Mouse (Mus musculus): ENCODE measurements around the gene Mbd3.

Mbd3 gene

DNA sequence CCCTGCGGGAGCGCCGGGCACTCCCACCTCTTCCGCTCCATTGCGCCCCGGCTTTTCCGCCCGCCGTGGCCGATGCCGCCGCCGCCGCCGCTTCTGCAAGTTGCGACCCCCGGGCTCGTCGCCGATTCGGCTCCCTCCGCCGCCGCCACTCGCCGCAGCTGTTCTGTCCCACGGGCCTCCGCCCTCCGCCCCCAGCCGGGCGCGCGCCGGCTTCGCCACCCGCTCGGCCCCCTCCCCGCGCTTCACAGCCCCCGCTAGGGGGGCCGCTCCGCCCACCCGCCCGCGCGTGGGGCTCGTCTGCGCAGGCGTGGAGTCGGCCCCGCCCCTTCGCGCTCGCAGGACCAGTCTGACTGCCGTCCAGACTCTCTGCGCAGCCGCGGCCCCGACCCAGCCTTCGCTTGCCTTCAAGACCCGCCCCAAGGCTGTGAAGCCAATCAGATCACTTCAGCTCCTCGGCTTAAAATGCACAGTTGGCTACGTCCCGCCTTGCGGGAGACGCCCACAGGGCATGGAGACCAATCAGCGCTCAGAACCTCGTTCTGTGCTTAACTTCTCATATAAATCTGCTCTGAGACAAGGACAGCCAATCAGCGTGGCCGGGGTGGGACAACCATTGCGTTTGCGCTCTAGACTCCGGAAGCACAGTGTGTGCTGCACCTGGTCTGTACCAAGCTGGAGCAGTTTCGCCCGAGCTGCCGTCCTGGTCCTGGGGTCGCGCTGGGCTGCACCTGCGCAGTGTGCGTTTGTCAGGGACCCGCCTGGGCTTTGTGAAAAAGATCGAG is at the start of gene Mbd3:
Mbd3 (minus strand) TSS at position 360 of the 782 bp plus-strand sequence.
- DNase-seq = peak; percentile 99

DNA sequence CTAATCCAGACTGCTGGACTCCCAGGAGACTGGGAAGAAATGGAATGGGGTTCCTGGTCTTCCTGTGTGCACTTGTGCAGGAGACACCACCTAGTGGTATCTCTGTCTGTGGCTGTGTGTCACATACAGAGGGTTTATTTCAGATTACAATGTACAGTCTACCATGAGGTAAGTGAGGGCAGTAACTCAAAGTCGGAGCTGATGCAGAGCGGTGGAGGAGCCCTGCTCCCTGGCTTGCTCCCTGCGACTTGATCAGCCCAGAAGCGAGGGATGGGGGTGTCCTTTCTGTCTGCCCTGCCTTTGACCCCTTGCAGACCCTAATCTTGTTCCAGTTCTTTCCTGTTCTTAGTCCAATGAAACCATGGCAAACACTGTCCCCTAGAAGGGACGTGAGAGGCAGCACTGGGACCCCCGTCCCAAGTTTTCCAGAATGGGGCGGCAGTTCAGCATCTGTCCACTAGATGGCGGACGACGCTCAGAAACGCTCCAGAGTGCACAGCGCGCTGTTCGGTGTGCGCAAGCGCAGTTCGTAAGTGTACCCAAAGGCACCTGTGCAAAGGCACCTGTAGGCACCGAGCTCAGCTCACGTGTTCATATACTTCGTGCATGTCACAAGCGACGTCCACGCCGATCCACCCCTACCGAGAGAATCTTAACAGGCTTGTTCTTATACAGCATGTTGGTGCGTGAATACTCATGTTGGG is 46.7 kb upstream of the Mbd3 start:
- DNase-seq = peak; percentile 86

DNA sequence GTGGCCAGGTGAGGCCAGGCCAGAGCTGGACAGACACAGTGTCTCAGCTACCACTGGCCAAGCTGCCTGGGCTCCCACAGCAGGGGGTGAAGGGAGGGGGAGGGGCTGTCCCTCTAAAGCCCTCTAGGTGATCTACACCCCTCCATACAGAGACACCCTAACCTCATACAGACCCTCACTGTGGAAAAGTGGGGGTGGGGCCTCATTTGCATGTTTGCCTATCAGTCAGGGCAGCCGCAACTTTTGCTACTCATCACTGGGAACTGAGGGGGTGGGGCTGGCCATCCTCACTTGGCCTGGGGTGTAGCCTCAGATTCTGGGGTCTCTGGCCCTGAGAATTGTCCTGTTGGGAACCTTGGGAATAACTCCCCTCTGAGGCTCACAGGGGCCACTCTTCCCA is 45.7 kb upstream of the Mbd3 start:
- DNase-seq = no peak

DNA sequence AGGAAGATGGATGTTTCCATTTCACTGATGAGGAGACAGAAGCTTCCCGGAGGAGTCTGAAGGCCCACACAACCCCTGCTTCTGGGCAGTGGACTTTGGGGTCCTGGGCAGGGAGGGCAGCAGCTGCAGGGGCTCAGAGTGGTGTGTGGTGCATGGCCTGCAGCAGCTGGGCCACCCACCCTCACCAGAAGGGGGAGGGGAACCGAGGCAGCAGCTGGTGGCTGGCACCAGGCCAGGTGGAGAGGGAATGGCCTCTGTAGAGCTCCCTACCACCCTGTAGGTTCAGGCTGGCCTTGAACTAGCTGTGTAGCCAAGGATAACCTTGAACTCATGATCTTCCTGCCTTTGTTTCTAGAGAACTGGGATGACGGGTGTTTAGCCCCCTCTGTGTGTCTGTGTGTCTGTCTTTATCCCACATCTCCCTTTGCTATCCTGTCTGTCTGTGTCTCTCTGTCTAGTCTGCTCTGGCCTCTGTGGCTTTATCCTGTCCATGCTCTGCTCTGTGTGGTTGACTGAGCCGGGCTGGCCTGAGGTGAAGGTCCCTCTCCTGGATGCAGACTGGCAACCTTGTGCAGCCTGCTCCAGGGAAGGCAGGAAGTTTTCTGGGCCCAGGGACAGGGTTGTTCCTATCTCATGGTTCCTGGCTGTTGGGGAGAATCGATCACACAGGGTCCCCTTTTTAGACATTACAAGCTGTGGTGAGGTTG is 45.1 kb upstream of the Mbd3 start:
- DNase-seq = peak; percentile 43

DNA sequence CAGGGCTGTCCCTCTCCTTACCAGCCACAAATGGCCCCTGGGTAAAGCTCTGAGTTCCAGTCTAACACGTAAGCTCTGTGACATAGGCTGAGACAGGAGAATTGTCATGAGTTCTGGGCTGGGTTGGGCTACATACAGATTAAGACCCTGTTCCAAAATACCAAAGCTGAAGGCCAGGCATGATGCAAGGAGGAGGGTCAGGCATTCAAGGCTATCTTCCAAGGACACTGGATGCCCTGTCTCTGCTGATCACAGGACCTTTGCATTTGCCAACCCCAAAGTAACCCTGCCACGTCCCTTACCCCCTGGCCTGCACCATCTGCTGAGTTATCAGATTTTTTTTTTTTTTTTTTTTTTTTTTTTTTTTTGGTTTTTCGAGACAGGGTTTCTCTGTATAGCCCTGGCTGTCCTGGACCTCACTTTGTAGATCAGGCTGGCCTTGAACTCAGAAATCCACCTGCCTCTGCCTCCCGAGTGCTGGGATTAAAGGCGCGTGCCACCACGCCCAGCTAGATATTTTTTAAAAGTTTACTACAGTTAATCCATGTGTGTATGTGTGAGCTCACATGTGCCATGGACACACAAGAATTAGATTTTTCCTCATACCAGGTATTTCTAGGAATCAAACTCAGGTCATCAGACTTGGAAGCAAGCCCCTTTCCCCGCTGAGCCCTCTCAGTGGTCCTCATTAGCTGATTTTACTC is 44.4 kb upstream of the Mbd3 start:
- DNase-seq = no peak

- DNase-seq = no peak
Measured at GRCm38 (mm10) chr10:80442989-80443388, 43.6 kb upstream of the Mbd3 start.

GRCm38 (mm10) chr10:80441598-80441997 is 42.2 kb upstream of the Mbd3 start:
- no peak for DNase-seq

- DNase-seq = no peak
Measured at GRCm38 (mm10) chr10:80440031-80440430, 40.7 kb upstream of the Mbd3 start.

GRCm38 (mm10) chr10:80437973-80438372 is 38.6 kb upstream of the Mbd3 start:
- DNase-seq = no peak

- DNase-seq = peak; percentile 39
Measured at GRCm38 (mm10) chr10:80436276-80436675, 36.9 kb upstream of the Mbd3 start.

DNA sequence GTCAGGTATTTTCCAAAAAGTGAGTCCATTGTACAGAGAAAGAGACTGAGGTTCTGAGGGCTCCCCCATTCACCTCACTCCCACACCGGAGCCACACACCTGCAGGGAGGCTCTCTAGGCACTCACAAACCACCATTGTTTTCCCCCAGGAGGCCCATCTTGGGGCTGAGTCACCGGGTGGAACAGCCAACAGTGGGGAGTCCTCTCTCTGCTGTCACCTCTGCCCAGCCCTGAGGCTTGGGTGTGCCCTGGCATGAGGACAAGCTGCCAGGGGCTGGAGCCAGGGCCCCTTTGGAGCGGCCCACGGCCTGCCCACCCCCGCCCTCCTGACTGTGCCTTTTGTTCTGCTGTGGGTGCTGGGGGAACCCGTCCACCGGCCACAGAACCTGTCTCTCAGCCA is 36.4 kb upstream of the Mbd3 start:
- no peak for DNase-seq

DNA sequence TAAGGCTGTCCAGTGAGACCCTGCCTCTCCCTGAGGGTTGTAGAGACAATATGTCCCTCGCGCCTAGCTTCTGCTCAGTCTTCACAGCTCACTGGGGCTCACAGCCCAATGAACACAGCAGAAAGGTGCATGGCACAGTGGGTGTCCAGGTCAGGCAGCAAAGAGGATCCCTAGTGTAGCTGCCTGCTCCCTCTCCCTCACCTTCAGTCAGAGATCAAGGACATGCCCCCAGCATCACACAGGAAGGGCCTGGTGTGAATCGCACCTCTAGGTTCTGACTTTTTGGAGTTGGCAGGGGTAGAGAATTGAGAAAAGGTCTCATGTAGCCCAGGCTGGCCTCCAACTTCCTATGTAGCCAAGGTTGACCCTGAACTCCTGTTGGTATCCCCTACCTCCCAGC is 35.5 kb upstream of the Mbd3 start:
- DNase-seq = no peak

GRCm38 (mm10) chr10:80434233-80434592 is 34.9 kb upstream of the Mbd3 start:
- no peak for DNase-seq

- peak; percentile 95 for DNase-seq
Measured at GRCm38 (mm10) chr10:80433513-80434232, 34.3 kb upstream of the Mbd3 start, which contains the start of gene Tcf3. Tcf3 (minus strand) TSS chr10:80433647.

DNA sequence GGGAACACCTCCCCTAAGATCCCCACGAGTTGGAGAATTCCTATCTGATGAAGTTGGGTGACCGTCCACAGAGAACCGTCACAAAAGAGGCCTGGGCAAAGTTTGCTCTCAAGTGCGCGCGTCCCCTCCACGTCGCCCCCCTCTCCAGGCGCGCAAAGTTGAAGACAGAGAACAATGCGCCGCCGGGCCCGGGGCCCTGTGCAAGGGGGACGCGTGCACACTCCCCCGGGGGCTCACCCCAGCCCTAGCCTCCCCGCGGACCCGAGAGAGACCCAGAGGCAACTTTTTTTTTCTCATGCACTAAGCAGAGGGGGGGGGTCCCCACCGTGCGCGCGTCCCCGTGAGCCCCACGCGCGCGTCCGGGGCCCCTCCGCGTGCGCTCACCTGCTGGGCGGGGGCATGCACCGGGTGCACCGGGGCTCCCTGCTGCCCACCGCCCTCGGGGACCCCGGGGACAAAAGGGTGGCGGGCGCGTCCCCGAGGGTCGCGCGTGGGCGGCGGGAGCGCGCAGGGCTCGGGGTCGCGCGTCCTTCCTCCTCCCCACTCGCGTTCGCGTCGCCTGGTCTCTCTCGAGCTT is 33.7 kb upstream of the Mbd3 start:
- DNase-seq = peak; percentile 50

DNA sequence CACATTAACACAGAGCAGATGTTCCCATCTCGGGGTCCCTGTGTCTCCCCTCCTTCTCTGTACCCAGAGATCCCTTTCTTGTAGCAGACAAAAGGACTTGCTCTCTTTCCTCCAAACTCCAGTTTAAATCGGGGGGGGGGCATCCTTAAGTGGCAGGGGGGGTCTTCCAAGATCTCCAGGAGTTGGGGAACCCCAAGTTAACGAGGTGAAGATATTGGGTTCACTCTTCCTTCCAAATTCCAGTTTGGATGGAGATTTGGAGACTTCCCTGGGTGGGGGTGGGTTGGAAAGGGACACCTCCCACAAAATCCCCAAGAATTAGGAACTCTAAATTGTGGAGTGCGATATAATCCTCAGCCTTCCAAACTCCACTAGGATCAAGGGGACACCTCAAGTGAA is 33.0 kb upstream of the Mbd3 start:
- DNase-seq = no peak

DNA sequence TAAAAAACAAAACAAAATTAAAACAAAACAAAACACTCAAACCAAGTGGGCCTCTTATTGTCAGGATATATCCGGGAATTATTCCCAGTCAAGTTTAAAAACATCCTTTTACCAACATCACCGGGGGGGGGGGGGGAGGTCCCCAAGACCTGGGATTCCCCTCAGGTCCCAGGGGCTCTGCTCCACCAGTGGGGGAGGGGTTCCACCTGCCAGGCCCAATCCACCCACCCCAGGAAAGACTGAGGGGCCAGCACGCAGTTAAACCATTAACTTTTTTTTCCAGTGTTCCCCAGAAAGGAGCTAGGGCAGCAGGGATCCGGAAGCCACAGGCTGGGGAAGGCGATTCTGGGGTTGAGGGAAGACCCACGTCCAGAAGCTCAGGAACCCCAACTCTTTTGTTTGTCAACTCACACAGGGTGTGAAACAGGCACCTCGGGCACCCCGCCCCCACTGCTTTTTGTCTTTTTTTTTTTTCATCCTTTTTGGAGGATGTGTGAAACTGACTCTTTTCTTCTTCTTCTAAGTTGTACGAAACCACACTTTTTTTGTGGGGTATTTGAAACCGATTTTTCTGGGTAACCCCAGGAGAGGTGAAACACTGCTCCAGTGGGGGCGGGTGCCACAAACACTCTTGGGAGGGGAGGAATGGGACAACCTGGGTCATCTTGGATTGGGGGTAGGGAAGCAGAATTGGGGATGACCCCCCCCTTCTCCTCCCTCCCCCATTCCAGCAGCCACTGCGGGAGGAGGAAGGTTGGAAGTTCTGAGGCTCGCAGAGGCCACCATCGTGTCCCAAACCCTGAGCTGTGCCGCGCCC is 32.4 kb upstream of the Mbd3 start:
- no peak for DNase-seq

GRCm38 (mm10) chr10:80430375-80430980 is 31.1 kb upstream of the Mbd3 start:
- no peak for DNase-seq

GRCm38 (mm10) chr10:80429800-80430199 is 30.4 kb upstream of the Mbd3 start:
- no peak for DNase-seq

- DNase-seq = no peak
Measured at GRCm38 (mm10) chr10:80425041-80425440, 25.7 kb upstream of the Mbd3 start.

GRCm38 (mm10) chr10:80423562-80423961 is 24.2 kb upstream of the Mbd3 start:
- DNase-seq = no peak
